Mouse (Mus musculus) erythroblast, embryonic 14.5 days (primary cell): Measurements from ENCODE around the gene Zfp366. TPM values are rescaled to one million over a fixed set of nuclear protein-coding genes. Genes with fewer than 3 reads are reported as not detected.

Experiments used
- H3K27me3 ChIP-seq: 2 replicates; pipeline ENCODE4 v1.6.1; 2012; ENCODE audit warnings: inconsistent platforms; ENCODE audit not compliant: control insufficient read depth
- H3K36me3 ChIP-seq: 2 replicates; pipeline ENCODE4 v1.6.1; 2012; ENCODE audit warnings: mild to moderate bottlenecking, inconsistent platforms; ENCODE audit not compliant: control insufficient read depth
- H3K4me1 ChIP-seq: 2 replicates; pipeline ENCODE4 v1.6.1; 2012; ENCODE audit warnings: inconsistent platforms; ENCODE audit not compliant: control insufficient read depth
- H3K4me3 ChIP-seq: replicated peaks from 2 replicates; pipeline ENCODE3; 2012; ENCODE audit warnings: moderate library complexity, mild to moderate bottlenecking, inconsistent platforms
- H3K9me3 ChIP-seq: 2 replicates; pipeline ENCODE4 v1.6.1; 2012; ENCODE audit warnings: low read length, inconsistent platforms, mixed read lengths; ENCODE audit not compliant: control insufficient read depth
- GATA1 ChIP-seq: IDR thresholded peaks from 2 replicates; pipeline ENCODE4 v1.6.1; 2012; ENCODE audit warnings: low read length, inconsistent platforms, mixed read lengths
- TAL1 ChIP-seq: IDR thresholded peaks from 3 replicates; pipeline ENCODE4 v1.6.1; 2012; ENCODE audit warnings: low read length, inconsistent platforms, mixed read lengths
- polyA plus RNA-seq: library from polyadenylated mRNA; stranded (reverse); fragments of >175 nt; gene quantifications from 2 replicates; pipeline ENCODE4 v1.2.3, GENCODE M21; 2012

Zfp366 gene
- polyA plus RNA-seq, 1 experiment: not detected

GRCm38 (mm10) chr13:99201647-99202574 is 17.3 kb downstream of the Zfp366 start:
- no peaks in the 10 kb centered on the region for H3K4me1 ChIP-seq
- no peaks in the 10 kb centered on the region for H3K27me3 ChIP-seq
- H3K4me3 ChIP-seq: no peak overlapping the region
- no peak for TF ChIP-seq GATA1
- TF ChIP-seq TAL1: no peak
- no peaks in the 10 kb centered on the region for H3K9me3 ChIP-seq
- H3K36me3 ChIP-seq: no peaks in the 10 kb centered on the region

GRCm38 (mm10) chr13:99207214-99207613 is 22.6 kb downstream of the Zfp366 start:
- H3K9me3 ChIP-seq: no peaks in the 10 kb centered on the region
- H3K27me3 ChIP-seq: no peaks in the 10 kb centered on the region
- H3K36me3 ChIP-seq: no peaks in the 10 kb centered on the region
- H3K4me1 ChIP-seq: no peaks in the 10 kb centered on the region
- no peak overlapping the region for H3K4me3 ChIP-seq
- TF ChIP-seq TAL1 (no peak), GATA1 (no peak)

DNA sequence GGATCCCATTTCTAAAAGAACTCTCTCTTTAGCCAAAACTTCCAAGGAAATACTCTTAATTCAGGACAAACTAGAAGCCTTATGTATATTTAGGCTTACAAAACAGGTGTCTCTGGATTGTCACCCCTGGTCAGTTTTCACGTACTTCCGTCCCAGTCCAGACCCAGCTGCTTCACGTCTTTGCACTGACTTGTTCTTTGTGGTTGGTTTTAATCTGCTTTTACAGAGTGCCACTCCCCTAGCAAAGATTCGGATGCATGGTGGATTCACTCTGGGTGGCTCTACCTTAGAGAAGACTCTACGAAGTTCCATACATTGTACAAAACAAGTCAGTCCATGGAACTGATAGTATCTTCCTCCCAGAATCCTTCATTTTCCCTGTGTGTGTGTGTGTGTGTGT is 25.2 kb downstream of the Zfp366 start:
- TF ChIP-seq TAL1 (no peak), GATA1 (no peak)
- Histone ChIP-seq H3K27me3 (no peaks in the 10 kb centered on the region), H3K36me3 (no peaks in the 10 kb centered on the region), H3K4me1 (no peaks in the 10 kb centered on the region), H3K4me3 (no peak overlapping the region), H3K9me3 (no peaks in the 10 kb centered on the region)

DNA sequence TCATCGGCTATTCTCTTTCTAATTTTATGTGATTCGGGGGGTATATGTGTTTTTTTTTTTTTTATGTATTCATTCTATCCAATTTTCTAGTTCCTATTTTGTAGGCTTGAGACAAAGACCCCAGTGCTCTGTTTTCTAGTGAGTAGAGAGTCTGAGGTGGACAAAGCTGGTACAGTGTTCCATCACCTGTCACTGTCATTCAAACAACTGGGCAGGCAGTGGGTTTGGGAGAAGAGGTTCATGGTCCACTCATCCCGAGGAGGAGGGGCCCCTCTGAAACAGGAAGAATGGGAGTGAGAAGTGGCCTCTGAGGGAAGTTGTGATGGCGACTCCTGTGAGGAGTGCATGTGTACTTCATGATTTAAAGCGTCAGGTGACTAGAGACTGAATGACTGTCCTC is 26.2 kb downstream of the Zfp366 start:
- no peaks in the 10 kb centered on the region for H3K27me3 ChIP-seq

GRCm38 (mm10) chr13:99212976-99213375 is 28.4 kb downstream of the Zfp366 start:
- no peaks in the 10 kb centered on the region for H3K9me3 ChIP-seq
- no peak for TF ChIP-seq TAL1
- no peak for TF ChIP-seq GATA1
- no peaks in the 10 kb centered on the region for H3K4me1 ChIP-seq
- no peaks in the 10 kb centered on the region for H3K27me3 ChIP-seq
- no peaks in the 10 kb centered on the region for H3K36me3 ChIP-seq
- no peak overlapping the region for H3K4me3 ChIP-seq

More for the DNA sequence above, 26.2 kb downstream of the Zfp366 start:
- Histone ChIP-seq H3K36me3 (no peaks in the 10 kb centered on the region), H3K4me3 (no peak overlapping the region), H3K4me1 (no peaks in the 10 kb centered on the region), H3K9me3 (no peaks in the 10 kb centered on the region)
- no peak for TF ChIP-seq TAL1
- TF ChIP-seq GATA1: no peak

DNA sequence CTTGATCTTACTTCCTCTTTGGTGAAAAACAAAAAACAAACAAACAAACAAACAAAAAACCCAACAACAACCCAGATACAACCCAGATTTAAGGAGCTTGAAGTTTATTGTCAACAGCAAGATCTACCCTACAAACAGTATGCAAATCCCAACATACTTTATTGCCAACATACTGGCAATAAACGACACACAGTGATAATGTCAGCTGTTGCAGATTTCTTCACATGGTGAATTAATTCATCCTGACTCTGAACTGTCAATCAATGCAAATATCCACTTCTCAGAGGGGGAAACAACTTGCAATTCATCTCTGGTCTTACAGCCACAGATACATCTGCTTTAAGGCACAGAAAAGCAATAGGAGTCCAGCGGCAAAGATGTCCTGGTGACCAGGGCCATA is 31.4 kb downstream of the Zfp366 start:
- H3K36me3 ChIP-seq: no peaks in the 10 kb centered on the region
- no peaks in the 10 kb centered on the region for H3K9me3 ChIP-seq
- no peak overlapping the region for H3K4me3 ChIP-seq
- H3K4me1 ChIP-seq: no peaks in the 10 kb centered on the region
- no peaks in the 10 kb centered on the region for H3K27me3 ChIP-seq
- no peak for TF ChIP-seq TAL1
- no peak for TF ChIP-seq GATA1

GRCm38 (mm10) chr13:99217984-99218383 is 33.4 kb downstream of the Zfp366 start:
- Histone ChIP-seq H3K36me3 (no peaks in the 10 kb centered on the region), H3K27me3 (no peaks in the 10 kb centered on the region), H3K9me3 (no peaks in the 10 kb centered on the region), H3K4me1 (no peaks in the 10 kb centered on the region), H3K4me3 (no peak overlapping the region)
- no peak for TF ChIP-seq GATA1
- no peak for TF ChIP-seq TAL1

- no peaks in the 10 kb centered on the region for H3K4me1 ChIP-seq
- no peaks in the 10 kb centered on the region for H3K36me3 ChIP-seq
- H3K4me3 ChIP-seq: no peak overlapping the region
- no peak for TF ChIP-seq GATA1
- no peak for TF ChIP-seq TAL1
- no peaks in the 10 kb centered on the region for H3K9me3 ChIP-seq
- H3K27me3 ChIP-seq: no peaks in the 10 kb centered on the region
Measured at GRCm38 (mm10) chr13:99219586-99219985, 35.0 kb downstream of the Zfp366 start.

- TF ChIP-seq TAL1: no peak
- no peak for TF ChIP-seq GATA1
- Histone ChIP-seq H3K36me3 (no peaks in the 10 kb centered on the region), H3K27me3 (no peaks in the 10 kb centered on the region), H3K4me1 (no peaks in the 10 kb centered on the region), H3K9me3 (no peaks in the 10 kb centered on the region), H3K4me3 (no peak overlapping the region)
Measured at GRCm38 (mm10) chr13:99221996-99222395, 37.4 kb downstream of the Zfp366 start.
